Mouse (Mus musculus): Measurements from ENCODE around the gene Exosc8. TPM values are rescaled to one million over a fixed set of nuclear protein-coding genes. Genes with fewer than 3 reads are reported as not detected.
"Not testable (repeated sequence)": the region's sequence is repeated elsewhere in the genome, so short reads cannot be mapped to it uniquely, and the experiment has no call there.

Gene Exosc8
- polyA plus RNA-seq (2012), result 2.1 and 3.5 TPM in 2 replicates

GRCm38 (mm10) chr3:54735247-54736046 is at the start of gene Exosc8, which contains the start of gene Alg5:
TSS of gene Exosc8 (minus strand) at chr3:54735393.
TSS of gene Alg5 (plus strand) at chr3:54735539.
- Histone ChIP-seq H3K27me3 (ENCODE audit: control insufficient read depth) (no peaks in the 10 kb centered on the region), H3K36me3 (ENCODE audit: control insufficient read depth) (peaks cover 48% of the 10 kb centered on the region), H3K9me3 (ENCODE audit: control insufficient read depth, low read length) (no peaks in the 10 kb centered on the region), H3K4me1 (ENCODE audit: control insufficient read depth) (peaks cover 35% of the 10 kb centered on the region), H3K4me3 (replicated peaks) (peak within 1 kb of the TSS; percentile 79)
- TF ChIP-seq TAL1 (IDR thresholded peaks at IDR 0.05; ENCODE audit: low read length), result no peak
- TF ChIP-seq GATA1 (IDR thresholded peaks at IDR 0.05; ENCODE audit: low read length), result no peak

GRCm38 (mm10) chr3:54775989-54776631 is 40.9 kb upstream of the Exosc8 start:
- peaks cover 10% of the 10 kb centered on the region for H3K9me3 ChIP-seq (ENCODE audit: control insufficient read depth, low read length)
- H3K36me3 ChIP-seq (ENCODE audit: control insufficient read depth), result no peaks in the 10 kb centered on the region
- H3K4me3 ChIP-seq (replicated peaks), result no peak overlapping the region
- H3K4me1 ChIP-seq (ENCODE audit: control insufficient read depth), result no peaks in the 10 kb centered on the region
- no peaks in the 10 kb centered on the region for H3K27me3 ChIP-seq (ENCODE audit: control insufficient read depth)
- no peak for TF ChIP-seq TAL1 (IDR thresholded peaks at IDR 0.05; ENCODE audit: low read length)
- TF ChIP-seq GATA1 (IDR thresholded peaks at IDR 0.05; ENCODE audit: low read length), result no peak

GRCm38 (mm10) chr3:54773613-54774012 is 38.4 kb upstream of the Exosc8 start:
- Histone ChIP-seq H3K27me3 (ENCODE audit: control insufficient read depth) (no peaks in the 10 kb centered on the region), H3K4me1 (ENCODE audit: control insufficient read depth) (no peaks in the 10 kb centered on the region), H3K4me3 (replicated peaks) (no peak overlapping the region), H3K36me3 (ENCODE audit: control insufficient read depth) (no peaks in the 10 kb centered on the region), H3K9me3 (ENCODE audit: control insufficient read depth, low read length) (peaks cover 10% of the 10 kb centered on the region)
- TF ChIP-seq GATA1 (IDR thresholded peaks at IDR 0.05; ENCODE audit: low read length), result no peak
- no peak for TF ChIP-seq TAL1 (IDR thresholded peaks at IDR 0.05; ENCODE audit: low read length)

GRCm38 (mm10) chr3:54769349-54770275 is 34.4 kb upstream of the Exosc8 start:
- Histone ChIP-seq H3K4me1 (ENCODE audit: control insufficient read depth) (no peaks in the 10 kb centered on the region), H3K36me3 (ENCODE audit: control insufficient read depth) (no peaks in the 10 kb centered on the region), H3K9me3 (ENCODE audit: control insufficient read depth, low read length) (peaks cover 15% of the 10 kb centered on the region), H3K4me3 (replicated peaks) (no peak overlapping the region), H3K27me3 (ENCODE audit: control insufficient read depth) (no peaks in the 10 kb centered on the region)
- TF ChIP-seq GATA1 (IDR thresholded peaks at IDR 0.05; ENCODE audit: low read length) (no peak), TAL1 (IDR thresholded peaks at IDR 0.05; ENCODE audit: low read length) (no peak)

- Histone ChIP-seq H3K4me3 (replicated peaks) (no peak overlapping the region), H3K4me1 (ENCODE audit: control insufficient read depth) (no peaks in the 10 kb centered on the region), H3K27me3 (ENCODE audit: control insufficient read depth) (no peaks in the 10 kb centered on the region), H3K9me3 (ENCODE audit: control insufficient read depth, low read length) (peaks cover 17% of the 10 kb centered on the region), H3K36me3 (ENCODE audit: control insufficient read depth) (no peaks in the 10 kb centered on the region)
- TF ChIP-seq TAL1 (IDR thresholded peaks at IDR 0.05; ENCODE audit: low read length) (no peak), GATA1 (IDR thresholded peaks at IDR 0.05; ENCODE audit: low read length) (no peak)
Observed at GRCm38 (mm10) chr3:54768592-54768991, 33.4 kb upstream of the Exosc8 start.

GRCm38 (mm10) chr3:54766811-54767210 is 31.6 kb upstream of the Exosc8 start:
- Histone ChIP-seq H3K36me3 (ENCODE audit: control insufficient read depth) (no peaks in the 10 kb centered on the region), H3K27me3 (ENCODE audit: control insufficient read depth) (no peaks in the 10 kb centered on the region), H3K4me1 (ENCODE audit: control insufficient read depth) (no peaks in the 10 kb centered on the region), H3K4me3 (replicated peaks) (no peak overlapping the region), H3K9me3 (ENCODE audit: control insufficient read depth, low read length) (peaks cover 12% of the 10 kb centered on the region)
- TF ChIP-seq TAL1 (IDR thresholded peaks at IDR 0.05; ENCODE audit: low read length) (no peak), GATA1 (IDR thresholded peaks at IDR 0.05; ENCODE audit: low read length) (no peak)

- Histone ChIP-seq H3K4me3 (replicated peaks) (no peak overlapping the region), H3K27me3 (ENCODE audit: control insufficient read depth) (no peaks in the 10 kb centered on the region), H3K4me1 (ENCODE audit: control insufficient read depth) (no peaks in the 10 kb centered on the region), H3K9me3 (ENCODE audit: control insufficient read depth, low read length) (peaks cover 12% of the 10 kb centered on the region), H3K36me3 (ENCODE audit: control insufficient read depth) (no peaks in the 10 kb centered on the region)
- TF ChIP-seq GATA1 (IDR thresholded peaks at IDR 0.05; ENCODE audit: low read length) (no peak), TAL1 (IDR thresholded peaks at IDR 0.05; ENCODE audit: low read length) (no peak)
Observed at GRCm38 (mm10) chr3:54766034-54766433, 30.8 kb upstream of the Exosc8 start.

GRCm38 (mm10) chr3:54765521-54765920 is 30.3 kb upstream of the Exosc8 start:
- H3K4me3 ChIP-seq (replicated peaks); H3K27me3 ChIP-seq (ENCODE audit: control insufficient read depth); H3K36me3 ChIP-seq (ENCODE audit: control insufficient read depth); H3K4me1 ChIP-seq (ENCODE audit: control insufficient read depth): not testable (repeated sequence)
- peaks cover 12% of the 10 kb centered on the region for H3K9me3 ChIP-seq (ENCODE audit: control insufficient read depth, low read length)

GRCm38 (mm10) chr3:54764418-54764817 is 29.2 kb upstream of the Exosc8 start:
- H3K27me3 ChIP-seq (ENCODE audit: control insufficient read depth), result no peaks in the 10 kb centered on the region
- H3K4me1 ChIP-seq (ENCODE audit: control insufficient read depth), result no peaks in the 10 kb centered on the region
- TF ChIP-seq TAL1 (IDR thresholded peaks at IDR 0.05; ENCODE audit: low read length), result no peak
- no peak for TF ChIP-seq GATA1 (IDR thresholded peaks at IDR 0.05; ENCODE audit: low read length)
- no peak overlapping the region for H3K4me3 ChIP-seq (replicated peaks)
- peaks cover 12% of the 10 kb centered on the region for H3K9me3 ChIP-seq (ENCODE audit: control insufficient read depth, low read length)
- H3K36me3 ChIP-seq (ENCODE audit: control insufficient read depth), result no peaks in the 10 kb centered on the region
